Mouse (Mus musculus): ENCODE results near the gene Tldc1. TPM values are rescaled to one million over a fixed set of nuclear protein-coding genes. Genes with fewer than 3 reads are reported as not detected.

Gene Tldc1
- total RNA-seq, 2 experiments from 2014 or later = 16.2 to 19.5 TPM

DNA sequence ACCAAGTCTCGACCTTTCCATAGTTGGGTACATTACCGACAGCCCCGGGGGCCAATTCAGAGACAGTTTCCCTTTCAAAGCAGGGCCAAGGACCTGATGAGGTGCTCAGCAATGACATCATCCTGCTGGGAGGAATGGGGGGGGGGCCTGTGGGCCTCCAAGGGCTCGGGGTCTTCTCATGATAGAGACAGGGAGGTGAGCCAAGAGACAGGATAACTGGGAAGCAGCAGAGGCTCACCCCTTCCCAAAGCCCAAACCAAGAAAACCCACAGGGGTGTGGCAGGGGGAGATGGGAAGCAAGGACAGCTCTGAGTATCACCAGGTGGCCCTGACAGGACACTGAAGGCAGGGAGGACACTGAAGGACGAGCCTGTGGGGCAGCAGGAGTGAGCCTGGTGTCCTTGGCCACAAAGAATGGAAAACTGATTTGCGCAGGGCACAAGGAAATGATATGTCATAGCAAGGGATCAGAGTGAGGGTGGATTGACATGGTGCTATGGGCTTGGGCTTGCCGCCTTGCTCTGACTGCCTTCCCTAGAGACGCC, 49.8 kb downstream of the Tldc1 start:
- DNase-seq (ENCODE audit: low spot score in 2 of 2) = no peak

GRCm38 (mm10) chr8:119727093-119727492, 51.1 kb downstream of the Tldc1 start:
- DNase-seq (ENCODE audit: low spot score in 2 of 2) = no peak

DNA sequence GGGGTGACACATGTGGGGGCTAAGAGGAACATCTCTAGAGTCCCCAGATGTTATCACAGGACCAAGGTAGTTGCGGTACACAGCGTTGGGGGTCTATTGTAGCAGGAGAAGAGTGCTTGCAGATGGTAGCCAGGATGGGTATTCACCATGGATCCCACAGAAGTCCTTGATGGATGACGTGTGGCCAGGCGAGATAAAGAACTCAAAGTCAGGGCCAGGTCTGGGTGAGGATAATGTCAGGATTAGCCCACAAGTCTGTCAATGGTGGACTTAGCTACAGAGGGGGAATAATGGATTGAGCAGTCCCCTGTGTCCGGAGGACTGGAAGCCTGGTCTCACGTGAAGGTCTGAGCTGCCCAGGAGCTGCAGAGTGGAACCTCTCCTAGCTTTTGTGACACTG, 53.6 kb downstream of the Tldc1 start:
- no peak for DNase-seq (ENCODE audit: low spot score in 2 of 2)

GRCm38 (mm10) chr8:119723676-119724075, 54.5 kb downstream of the Tldc1 start:
- no peak for DNase-seq (ENCODE audit: low spot score in 2 of 2)

- DNase-seq (ENCODE audit: low spot score in 2 of 2) = no peak
These were observed 55.9 kb downstream of the Tldc1 start for GRCm38 (mm10) chr8:119722348-119722747.

DNA sequence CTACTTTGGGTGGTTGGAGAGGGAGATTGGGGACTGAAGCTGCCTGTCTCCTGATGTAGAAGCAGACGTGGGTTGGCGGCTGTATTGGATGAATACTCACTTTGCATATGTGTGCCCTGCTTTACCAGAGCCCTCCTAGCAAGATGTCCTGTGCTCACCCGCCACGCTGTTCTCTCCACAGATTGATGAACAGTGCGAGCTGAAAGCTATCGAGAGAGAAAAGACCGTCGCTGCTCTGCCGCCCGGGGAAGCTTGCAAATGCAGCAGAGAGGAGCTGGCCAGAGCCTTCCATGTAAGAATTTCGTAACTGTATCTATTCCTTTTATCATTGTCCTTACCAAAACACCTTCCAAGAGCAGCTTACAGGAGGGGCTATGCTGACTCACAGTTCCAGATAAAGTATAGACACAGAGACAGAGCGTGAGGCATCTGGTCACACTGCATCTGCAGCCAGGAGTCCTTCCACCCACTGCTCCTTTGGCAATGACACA, 59.2 kb downstream of the Tldc1 start:
- DNase-seq (ENCODE audit: low spot score in 2 of 2) = peak; percentile 19 to 34

- DNase-seq (ENCODE audit: low spot score in 2 of 2) = no peak
These were observed 60.5 kb downstream of the Tldc1 start for GRCm38 (mm10) chr8:119717765-119718164.

DNA sequence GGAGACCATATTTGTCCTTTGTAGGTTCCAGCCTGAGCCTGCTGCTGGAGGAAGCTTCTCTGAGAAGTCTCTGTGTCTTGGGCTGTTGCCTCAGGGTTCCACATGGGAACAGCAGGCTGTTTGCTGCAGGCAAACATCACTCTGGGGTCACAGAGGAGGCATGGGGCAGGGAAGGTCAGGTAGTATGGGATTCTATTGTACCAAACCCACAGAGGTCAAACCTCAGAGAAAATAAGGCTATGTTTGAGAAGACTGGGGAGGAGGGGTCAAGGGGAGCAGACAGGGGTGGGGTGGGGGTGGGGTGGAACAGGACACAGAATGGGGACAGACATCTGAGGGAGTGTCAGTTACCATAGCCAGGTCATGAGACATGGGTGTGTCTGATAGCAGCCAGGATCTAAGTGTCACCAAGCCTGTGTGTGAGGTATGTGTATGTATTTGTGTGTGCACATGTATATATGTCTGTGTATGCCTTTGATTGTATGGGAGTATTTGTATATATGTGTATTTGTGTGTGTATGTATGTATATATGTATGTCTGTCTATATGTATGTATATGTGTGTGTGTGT, 61.4 kb downstream of the Tldc1 start:
- no peak for DNase-seq (ENCODE audit: low spot score in 2 of 2)

GRCm38 (mm10) chr8:119715221-119715620, 63.0 kb downstream of the Tldc1 start:
- no peak for DNase-seq (ENCODE audit: low spot score in 2 of 2)

- no peak for DNase-seq (ENCODE audit: low spot score in 2 of 2)
These were observed 64.8 kb downstream of the Tldc1 start for GRCm38 (mm10) chr8:119713421-119713820.

GRCm38 (mm10) chr8:119712226-119712625, 66.0 kb downstream of the Tldc1 start:
- no peak for DNase-seq (ENCODE audit: low spot score in 2 of 2)

Other genes with a start within 250 kb of the Tldc1 start
- gene Mbtps1, start 219.7 kb downstream of the Tldc1 start, total RNA-seq (2021) = 10 to 100 TPM; 63.6 to 69.8 TPM
- 10 to 100 TPM; 39.1 to 40.8 TPM for gene Hsdl1, start 203.2 kb downstream of the Tldc1 start, total RNA-seq (2021)
- gene Dnaaf1, start 203.2 kb downstream of the Tldc1 start, total RNA-seq (2021) = under 1 TPM; 0.32 to 0.48 TPM
- gene Taf1c, start 173.2 kb downstream of the Tldc1 start, total RNA-seq (2021) = 10 to 100 TPM; 10.0 to 11.8 TPM
- gene Adad2, start 165.7 kb downstream of the Tldc1 start, total RNA-seq (2021) = under 1 TPM in 1 of 2 experiments, not detected in 1; 0.16 TPM
- 1 to 10 TPM; 2.9 to 3.3 TPM for gene Kcng4, start 142.7 kb downstream of the Tldc1 start, total RNA-seq (2021)
- 1 to 10 TPM; 6.9 to 8.2 TPM for gene Wfdc1, start 112.1 kb downstream of the Tldc1 start, total RNA-seq (2021)
- gene Atp2c2, start 78.4 kb downstream of the Tldc1 start, total RNA-seq (2021) = 1 to 10 TPM; 1.7 to 2.9 TPM
- gene Cotl1, start 62.1 kb upstream of the Tldc1 start, total RNA-seq (2021) = 100 to 1,000 TPM; 103 to 114 TPM
- gene Klhl36, start 83.8 kb upstream of the Tldc1 start, total RNA-seq (2021) = 1 to 10 TPM; 8.2 to 8.4 TPM
- gene Usp10, start 131.9 kb upstream of the Tldc1 start, total RNA-seq (2021) = 10 to 100 TPM; 86.7 to 93.0 TPM
- gene Gm20388, start 132.4 kb upstream of the Tldc1 start, total RNA-seq (2021) = not detected
- gene Crispld2, start 214.0 kb upstream of the Tldc1 start, total RNA-seq (2021) = 1 to 10 TPM; 1.6 to 2.1 TPM

All from layer of hippocampus, postnatal 14 days (tissue).